Mouse (Mus musculus) heart, postnatal 0 days (tissue): ENCODE data around the gene Pon1.

Experiments used
- CTCF ChIP-seq: IDR thresholded peaks from 2 replicates; pipeline ENCODE4 v1.5.1; 2016; ENCODE audit warnings: antibody characterized with exemption, control low read depth, low read depth
- EP300 ChIP-seq: IDR thresholded peaks from 2 replicates; pipeline ENCODE4 v1.6.1; 2016; ENCODE audit warnings: antibody characterized with exemption, low read depth

DNA sequence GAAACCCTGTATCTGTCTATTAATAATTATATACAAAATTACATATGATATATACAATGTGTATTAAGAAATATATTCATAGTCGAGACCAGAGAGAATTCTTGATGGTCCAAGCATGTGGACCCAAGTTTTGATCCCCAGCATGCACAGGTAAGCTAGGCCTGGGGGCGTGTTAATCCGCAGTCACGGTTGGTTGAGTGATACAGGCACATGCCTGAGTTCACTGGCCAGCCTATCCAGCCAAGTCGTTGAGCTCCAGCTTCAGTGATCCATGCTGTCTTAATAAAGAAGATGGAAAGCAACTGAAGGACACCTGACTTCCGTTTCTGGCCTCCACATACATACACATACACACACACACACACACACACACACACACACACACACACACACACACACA is 57.7 kb downstream of the Pon1 start:
- TF ChIP-seq CTCF (no peak), EP300 (no peak)
